Mouse (Mus musculus) erythroblast, embryonic 14.5 days (primary cell): Measurements from ENCODE around the gene Ncor1. TPM values are rescaled to one million over a fixed set of nuclear protein-coding genes. Genes with fewer than 3 reads are reported as not detected.

ENCODE experiments used
- H3K27me3 ChIP-seq: 2 replicates; pipeline ENCODE4 v1.6.1; 2012; ENCODE audit warnings: inconsistent platforms; ENCODE audit not compliant: control insufficient read depth
- H3K36me3 ChIP-seq: 2 replicates; pipeline ENCODE4 v1.6.1; 2012; ENCODE audit warnings: mild to moderate bottlenecking, inconsistent platforms; ENCODE audit not compliant: control insufficient read depth
- H3K4me1 ChIP-seq: 2 replicates; pipeline ENCODE4 v1.6.1; 2012; ENCODE audit warnings: inconsistent platforms; ENCODE audit not compliant: control insufficient read depth
- H3K4me3 ChIP-seq: replicated peaks from 2 replicates; pipeline ENCODE3; 2012; ENCODE audit warnings: moderate library complexity, mild to moderate bottlenecking, inconsistent platforms
- H3K9me3 ChIP-seq: 2 replicates; pipeline ENCODE4 v1.6.1; 2012; ENCODE audit warnings: low read length, inconsistent platforms, mixed read lengths; ENCODE audit not compliant: control insufficient read depth
- GATA1 ChIP-seq: IDR thresholded peaks from 2 replicates; pipeline ENCODE4 v1.6.1; 2012; ENCODE audit warnings: low read length, inconsistent platforms, mixed read lengths
- TAL1 ChIP-seq: IDR thresholded peaks from 3 replicates; pipeline ENCODE4 v1.6.1; 2012; ENCODE audit warnings: low read length, inconsistent platforms, mixed read lengths
- polyA plus RNA-seq: library from polyadenylated mRNA; stranded (reverse); fragments of >175 nt; gene quantifications from 2 replicates; pipeline ENCODE4 v1.2.3, GENCODE M21; 2012

The Ncor1 gene
- polyA plus RNA-seq, 1 experiment = 8.1 TPM

GRCm38 (mm10) chr11:62269097-62269496 lies 189.2 kb downstream of the Ncor1 start:
- TF ChIP-seq GATA1 (no peak), TAL1 (no peak)
- H3K27me3 ChIP-seq = no peaks in the 10 kb centered on the region
- no peak overlapping the region for H3K4me3 ChIP-seq
- H3K9me3 ChIP-seq = no peaks in the 10 kb centered on the region
- H3K36me3 ChIP-seq = no peaks in the 10 kb centered on the region; the same call in none of the 2 replicates
- H3K4me1 ChIP-seq = no peaks in the 10 kb centered on the region

DNA sequence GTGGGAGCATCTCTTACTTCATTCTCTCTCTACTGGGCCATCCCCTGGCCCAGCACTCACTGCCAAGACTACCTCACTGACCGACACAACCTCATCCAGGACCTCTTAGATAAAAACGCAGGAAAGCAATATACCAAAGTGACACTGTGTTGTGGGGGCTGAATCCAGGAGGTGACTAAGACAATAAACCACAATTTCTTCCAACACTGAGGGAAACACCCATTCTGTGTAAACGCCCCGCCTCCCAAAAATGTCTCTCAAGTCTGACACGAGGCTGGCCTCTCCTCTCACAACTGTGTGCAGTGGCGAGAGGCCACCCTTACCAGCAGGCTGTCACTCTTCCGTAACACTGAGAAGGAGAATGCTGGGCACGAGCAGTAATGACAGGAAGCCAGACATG lies 190.0 kb downstream of the Ncor1 start:
- Histone ChIP-seq H3K27me3 (no peaks in the 10 kb centered on the region), H3K4me3 (no peak overlapping the region), H3K9me3 (no peaks in the 10 kb centered on the region), H3K4me1 (no peaks in the 10 kb centered on the region), H3K36me3 (no peaks in the 10 kb centered on the region; the same call in none of the 2 replicates)
- no peak for TF ChIP-seq TAL1
- TF ChIP-seq GATA1 = no peak

GRCm38 (mm10) chr11:62266466-62267214 lies 191.7 kb downstream of the Ncor1 start:
- TF ChIP-seq TAL1 (no peak), GATA1 (no peak)
- H3K4me1 ChIP-seq = no peaks in the 10 kb centered on the region
- H3K9me3 ChIP-seq = no peaks in the 10 kb centered on the region
- no peaks in the 10 kb centered on the region; the same call in none of the 2 replicates for H3K36me3 ChIP-seq
- no peaks in the 10 kb centered on the region for H3K27me3 ChIP-seq
- H3K4me3 ChIP-seq = no peak overlapping the region

Other genes with a start within 250 kb of the Ncor1 start
- gene Adora2b, start 209.6 kb downstream of the Ncor1 start, polyA plus RNA-seq = 0.06 and 0.09 TPM in 2 replicates
- 0.18 and 0.19 TPM in 2 replicates for gene Zswim7, start 177.2 kb downstream of the Ncor1 start, polyA plus RNA-seq
- gene Ttc19, start 177.1 kb downstream of the Ncor1 start, polyA plus RNA-seq = 0.10 and 0.19 TPM in 2 replicates
- 0.11 and 0.21 TPM in 2 replicates for gene Pigl, start 81 bp downstream of the Ncor1 start, polyA plus RNA-seq
- 1.4 and 1.9 TPM in 2 replicates for gene Cenpv, start 80.7 kb upstream of the Ncor1 start, polyA plus RNA-seq
- 195 and 225 TPM in 2 replicates for gene Ubb, start 92.6 kb upstream of the Ncor1 start, polyA plus RNA-seq
- 0.03 and 0.04 TPM in 2 replicates for gene Trpv2, start 115.9 kb upstream of the Ncor1 start, polyA plus RNA-seq
- gene Lrrc75a, start 190.0 kb upstream of the Ncor1 start, polyA plus RNA-seq = 0.08 and 0.17 TPM in 2 replicates
- 0.20 and 0.25 TPM in 2 replicates for gene Mmgt2, start 190.1 kb upstream of the Ncor1 start, polyA plus RNA-seq